Mouse (Mus musculus) kidney, postnatal 36 days (tissue): ENCODE results near the gene Ccdc65.

Experiments
- DNase-seq, 2 experiments: peaks; one replicate each; pipeline ENCODE4 v3.0.0; 2021 to 2022; ENCODE audit warnings: mixed read lengths in 2 of 2

The Ccdc65 gene

GRCm38 (mm10) chr15:98695726-98696125 is 12.3 kb upstream of the Ccdc65 start:
- DNase-seq, result peak; percentile 90 to 92

- no peak for DNase-seq
Measured at GRCm38 (mm10) chr15:98696216-98696615, 11.8 kb upstream of the Ccdc65 start.

- DNase-seq, result peak; percentile 89 to 96
Measured at GRCm38 (mm10) chr15:98699190-98700105, 8.6 kb upstream of the Ccdc65 start.

- DNase-seq, result no peak
Measured at GRCm38 (mm10) chr15:98704312-98704711, 3.7 kb upstream of the Ccdc65 start.

GRCm38 (mm10) chr15:98710442-98710841 is 2.4 kb downstream of the Ccdc65 start:
- peak; percentile 65 to 93 for DNase-seq

GRCm38 (mm10) chr15:98714230-98714652 is 6.2 kb downstream of the Ccdc65 start:
- DNase-seq, result peak; percentile 68 to 79

GRCm38 (mm10) chr15:98717301-98717700 is 9.3 kb downstream of the Ccdc65 start:
- DNase-seq, result no peak

- DNase-seq, result no peak
Measured at GRCm38 (mm10) chr15:98722191-98722590, 14.2 kb downstream of the Ccdc65 start.

- DNase-seq, result peak; percentile 30 to 51
Measured at GRCm38 (mm10) chr15:98722854-98723253, 14.8 kb downstream of the Ccdc65 start.

GRCm38 (mm10) chr15:98724441-98724840 is 16.4 kb downstream of the Ccdc65 start:
- DNase-seq, result no peak

- DNase-seq, result peak; percentile 31 to 43
Measured at GRCm38 (mm10) chr15:98726079-98726478, 18.1 kb downstream of the Ccdc65 start.

- DNase-seq, result no peak
Measured at GRCm38 (mm10) chr15:98726746-98727145, 18.7 kb downstream of the Ccdc65 start.

GRCm38 (mm10) chr15:98727443-98728321 is 19.7 kb downstream of the Ccdc65 start, which contains the start of gene Fkbp11:
TSS of gene Fkbp11 (minus strand) at chr15:98728198.
- peak; percentile 84 for DNase-seq

- peak; percentile 58 to 74 for DNase-seq
Measured at GRCm38 (mm10) chr15:98728366-98728765, 20.4 kb downstream of the Ccdc65 start.

GRCm38 (mm10) chr15:98729791-98730545 is 22.0 kb downstream of the Ccdc65 start:
- DNase-seq, result peak; percentile 35 to 44

- DNase-seq, result no peak
Measured at GRCm38 (mm10) chr15:98730790-98731189, 22.8 kb downstream of the Ccdc65 start.

- no peak for DNase-seq
Measured at GRCm38 (mm10) chr15:98732006-98732531, 24.1 kb downstream of the Ccdc65 start.

- no peak for DNase-seq
Measured at GRCm38 (mm10) chr15:98733370-98733769, 25.4 kb downstream of the Ccdc65 start.

GRCm38 (mm10) chr15:98733976-98734566 is 26.1 kb downstream of the Ccdc65 start:
- DNase-seq, result peak; percentile 40 to 46

- peak; percentile 32 to 47 for DNase-seq
Measured at GRCm38 (mm10) chr15:98736521-98736920, 28.5 kb downstream of the Ccdc65 start.

- peak; percentile 51 to 75 for DNase-seq
Measured at GRCm38 (mm10) chr15:98737881-98738280, 29.9 kb downstream of the Ccdc65 start.

- DNase-seq, result no peak
Measured at GRCm38 (mm10) chr15:98738796-98739195, 30.8 kb downstream of the Ccdc65 start.
